In genomic region chr7:77303227-77303626, GRCm38 (mm10) we compare ENCODE assay signal across 18 mouse cellular contexts.
DNase-seq lines count a peak whose midpoint lies in the region; ATAC-seq lines count a peak whose summit lies in the region.
"Had no signal": no experiment of that assay in that cellular context is flagged by ENCODE, and none has a peak within 500 bp of the region (broad histone marks: within the 10 kb centered on the region; RNA-seq: fewer than 3 reads in every experiment).

No protein-coding gene starts in this region.

- no peaks in the 10 kb centered on the region for H3K9me3 ChIP-seq in heart, embryonic 14.5 days (ENCODE audit: control insufficient read depth, low read length)
- H3K9me3 ChIP-seq in midbrain, embryonic 11.5 days (ENCODE audit: control insufficient read depth, low read length) = no peaks in the 10 kb centered on the region
- no peaks in the 10 kb centered on the region for H3K9me3 ChIP-seq in midbrain, embryonic 14.5 days (ENCODE audit: control insufficient read depth, low read length)
- H3K9me3 ChIP-seq: intestine, embryonic 15.5 days; limb, embryonic 15.5 days; midbrain, embryonic 13.5 days had no signal

- no peak overlapping the region for H3K9ac ChIP-seq in heart, embryonic 14.5 days (ENCODE audit: low read length)
- H3K9ac ChIP-seq in midbrain, embryonic 11.5 days (ENCODE audit: low read length) = no peak overlapping the region
- H3K9ac ChIP-seq in midbrain, embryonic 14.5 days (replicated peaks; ENCODE audit: low read length) = no peak overlapping the region
- H3K9ac ChIP-seq: intestine, embryonic 15.5 days; limb, embryonic 15.5 days; liver, postnatal 0 days; midbrain, embryonic 13.5 days had no signal

- H3K4me1 ChIP-seq in heart, embryonic 14.5 days (ENCODE audit: control insufficient read depth in 2 of 2, insufficient read depth in 2 of 2, low read length in 2 of 2) = 0 out of 4 replicates have a peak, but pooled peaks cover 4 to 6% of the 10 kb centered on the region in 2 experiments
- H3K4me1 ChIP-seq in midbrain, embryonic 11.5 days (ENCODE audit: control insufficient read depth, insufficient read depth, low read length) = no peaks in the 10 kb centered on the region
- H3K4me1 ChIP-seq in midbrain, embryonic 14.5 days (ENCODE audit: control insufficient read depth, insufficient read depth, low read length) = no peaks in the 10 kb centered on the region
- H3K4me1 ChIP-seq: intestine, embryonic 15.5 days; limb, embryonic 15.5 days; midbrain, embryonic 13.5 days had no signal

- no peak for DNase-seq in heart, adult 8-10 months (ENCODE audit: low spot score)
- DNase-seq in midbrain, embryonic 11.5 days (ENCODE audit: low spot score, missing footprints) = no peak
- DNase-seq in midbrain, embryonic 14.5 days = no peak
- DNase-seq in kidney, adult 9 months = peak; percentile 10
- DNase-seq in frontal cortex, postnatal 36 days (ENCODE audit: low spot score in 2 of 2) = no peak
- DNase-seq in adrenal gland, postnatal 25 days = no peak
- DNase-seq: adrenal gland, postnatal 10 days; cerebellum, adult 8-10 months; gastrocnemius, postnatal 14 days; liver, postnatal 0 days; lung, postnatal 4 days; thymus, adult 18-20 months had no signal

- H3K4me3 ChIP-seq in heart, embryonic 14.5 days (ENCODE audit: control insufficient read depth in 1 of 2, insufficient read depth in 1 of 2, low read depth in 1 of 2, low read length in 2 of 2) = peak overlapping the region in 1 of 2 experiments; percentile 24; a peak in 1 of 4 replicates
- H3K4me3 ChIP-seq in midbrain, embryonic 11.5 days (ENCODE audit: low read depth, low read length) = no peak overlapping the region
- H3K4me3 ChIP-seq in midbrain, embryonic 14.5 days (replicated peaks; ENCODE audit: low read depth, low read length) = no peak overlapping the region
- H3K4me3 ChIP-seq: erythroblast, embryonic 14.5 days; intestine, embryonic 15.5 days; layer of hippocampus, adult 2 months; limb, embryonic 15.5 days; midbrain, embryonic 13.5 days had no signal

- ATAC-seq in heart, embryonic 14.5 days (ENCODE audit: insufficient number of reproducible peaks, insufficient read depth, low FRiP score, low read depth) = no peak
- ATAC-seq in midbrain, embryonic 11.5 days (ENCODE audit: low FRiP score) = peak; percentile 27; the same call in 1 of the 2 replicates
- ATAC-seq in midbrain, embryonic 14.5 days (ENCODE audit: low FRiP score, low TSS enrichment) = no peak
- ATAC-seq: intestine, embryonic 15.5 days; liver, postnatal 0 days; midbrain, embryonic 13.5 days had no signal

- no peak overlapping the region for H3K27ac ChIP-seq in heart, embryonic 14.5 days (replicated peaks in 1 of 2; ENCODE audit: control insufficient read depth in 1 of 2, insufficient read depth in 1 of 2, low read depth in 2 of 2, low read length in 2 of 2)
- H3K27ac ChIP-seq in midbrain, embryonic 11.5 days (ENCODE audit: low read depth, low read length) = no peak overlapping the region
- no peak overlapping the region for H3K27ac ChIP-seq in midbrain, embryonic 14.5 days (replicated peaks; ENCODE audit: low read depth, low read length)
- H3K27ac ChIP-seq: intestine, embryonic 15.5 days; layer of hippocampus, adult 2 months; limb, embryonic 15.5 days; midbrain, embryonic 13.5 days had no signal

- no peaks in the 10 kb centered on the region for H3K27me3 ChIP-seq in heart, embryonic 14.5 days (ENCODE audit: control insufficient read depth, insufficient read depth, low read length)
- no peaks in the 10 kb centered on the region for H3K27me3 ChIP-seq in midbrain, embryonic 11.5 days (ENCODE audit: control insufficient read depth, insufficient read depth, low read length)
- H3K27me3 ChIP-seq in midbrain, embryonic 14.5 days (ENCODE audit: control insufficient read depth, insufficient read depth, low read length) = no peaks in the 10 kb centered on the region
- H3K27me3 ChIP-seq: intestine, embryonic 15.5 days; limb, embryonic 15.5 days; midbrain, embryonic 13.5 days had no signal

- peak overlapping the region; percentile 57 for H3K4me2 ChIP-seq in heart, embryonic 14.5 days (ENCODE audit: low read length)
- H3K4me2 ChIP-seq in midbrain, embryonic 11.5 days = no peak overlapping the region
- H3K4me2 ChIP-seq in midbrain, embryonic 14.5 days (ENCODE audit: low read length) = no peak overlapping the region
- H3K4me2 ChIP-seq: intestine, embryonic 15.5 days; limb, embryonic 15.5 days had no signal

- WGBS in heart, embryonic 14.5 days = 47% methylated on average over 3 of the region's 3 CpGs
- 49% methylated on average over 3 of the region's 3 CpGs for WGBS in midbrain, embryonic 11.5 days
- WGBS in midbrain, embryonic 14.5 days = 41% methylated on average over 3 of the region's 3 CpGs

- H3K36me3 ChIP-seq in heart, embryonic 14.5 days (ENCODE audit: control insufficient read depth, insufficient read depth, low read length) = no peaks in the 10 kb centered on the region
- no peaks in the 10 kb centered on the region for H3K36me3 ChIP-seq in midbrain, embryonic 11.5 days (ENCODE audit: control insufficient read depth, insufficient read depth, low read length)
- no peaks in the 10 kb centered on the region for H3K36me3 ChIP-seq in midbrain, embryonic 14.5 days (ENCODE audit: control insufficient read depth, insufficient read depth, low read length)
- H3K36me3 ChIP-seq: intestine, embryonic 15.5 days; limb, embryonic 15.5 days; midbrain, embryonic 13.5 days had no signal
